Mouse (Mus musculus) hindbrain, embryonic 14.5 days (tissue): ENCODE results near the gene Plcl2. TPM values are rescaled to one million over a fixed set of nuclear protein-coding genes. Genes with fewer than 3 reads are reported as not detected.
"Not testable (repeated sequence)": the region's sequence is repeated elsewhere in the genome, so short reads cannot be mapped to it uniquely, and the experiment has no call there.

Source experiments
- ATAC-seq: fragments of 200-750 bp; cut with Nextera tagmentation; 2 replicates; pipeline ENCODE4 v1.8.0; 2017; ENCODE audit warnings: moderate number of reproducible peaks, mild to moderate bottlenecking, moderate TSS enrichment, moderate library complexity; ENCODE audit not compliant: low FRiP score
- DNase-seq: peaks from one replicate; pipeline ENCODE4 v3.0.0-alpha.2; 2015; ENCODE audit warnings: low spot score
- H3K27ac ChIP-seq: fragments of 300-500 bp; sonication (generic); 2 replicates; pipeline ENCODE4 v1.5.1; 2014; ENCODE audit warnings: mild to moderate bottlenecking, moderate library complexity
- H3K27me3 ChIP-seq: fragments of 300-500 bp; sonication (generic); 2 replicates; pipeline ENCODE4 v1.6.1; 2014; ENCODE audit warnings: mild to moderate bottlenecking, low read length, mixed read lengths; ENCODE audit not compliant: control insufficient read depth, insufficient read depth
- H3K36me3 ChIP-seq: fragments of 300-500 bp; sonication (generic); replicated peaks from 2 replicates; pipeline ENCODE4 v1.6.1; 2014; ENCODE audit not compliant: control insufficient read depth, insufficient read depth
- H3K4me1 ChIP-seq: fragments of 300-500 bp; sonication (generic); replicated peaks from 2 replicates; pipeline ENCODE4 v1.6.1; 2014; ENCODE audit warnings: antibody characterized with exemption, low read length, mixed read lengths; ENCODE audit not compliant: control insufficient read depth, insufficient read depth
- H3K4me2 ChIP-seq: fragments of 300-500 bp; sonication (generic); replicated peaks from 2 replicates; pipeline ENCODE4 v1.6.1; 2014; ENCODE audit warnings: mild to moderate bottlenecking, moderate library complexity
- H3K4me3 ChIP-seq: fragments of 300-500 bp; sonication (generic); replicated peaks from 2 replicates; pipeline ENCODE4 v1.5.1; 2014; ENCODE audit warnings: mild to moderate bottlenecking, low read length
- H3K9ac ChIP-seq: fragments of 300-500 bp; sonication (generic); 2 replicates; pipeline ENCODE4 v1.6.1; 2014
- H3K9me3 ChIP-seq: fragments of 300-500 bp; sonication (generic); 2 replicates; pipeline ENCODE4 v1.6.1; 2016; ENCODE audit warnings: low read length; ENCODE audit not compliant: control insufficient read depth
- WGBS: fragments of 180-500 bp; shearing (Covaris S2); extraction: QIAGEN DNeasy Blood & Tissue Kit; methylation state at CpG from one replicate; pipeline ENCODE4 v1.1.7; 2014; 5-methylcytosine and 5-hydroxymethylcytosine counted together
- polyA plus RNA-seq: library from polyadenylated mRNA; unstranded; fragments of >200 nt; fragmentation: Nextera tagmentation; extraction: Ambion mirVana; gene quantifications from 2 replicates; pipeline ENCODE4 v1.2.1, GENCODE M21; 2014

The Plcl2 gene
- polyA plus RNA-seq, 1 experiment from 2014 or later, result 14.6 TPM

DNA sequence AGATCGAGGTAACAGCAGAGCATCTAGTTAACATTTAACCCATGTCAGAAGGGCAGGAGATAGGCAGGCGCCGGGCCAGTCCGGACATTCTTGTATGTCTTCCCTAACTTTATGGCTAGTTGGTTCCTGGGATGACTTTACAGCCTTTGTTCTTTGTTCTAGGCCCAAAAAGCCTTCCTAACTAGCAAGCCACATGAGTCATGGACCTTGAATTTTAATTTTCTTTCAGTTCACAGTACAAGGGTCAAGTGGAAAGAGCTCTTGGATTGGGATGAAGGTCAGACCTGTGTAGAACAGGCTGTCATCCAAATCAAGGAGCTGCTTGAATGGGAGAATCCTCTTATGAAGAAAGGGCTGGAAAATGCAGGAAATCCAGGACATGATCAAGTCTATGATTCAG is 138.9 kb downstream of the Plcl2 start:
- not testable (repeated sequence) for H3K36me3 ChIP-seq, ATAC-seq, H3K9ac ChIP-seq, H3K27me3 ChIP-seq, H3K27ac ChIP-seq, H3K9me3 ChIP-seq, H3K4me3 ChIP-seq, H3K4me2 ChIP-seq, DNase-seq
- H3K4me1 ChIP-seq, result peaks cover 10% of the 10 kb centered on the region
- 97% methylated on average over 4 of the region's 4 CpGs for WGBS

DNA sequence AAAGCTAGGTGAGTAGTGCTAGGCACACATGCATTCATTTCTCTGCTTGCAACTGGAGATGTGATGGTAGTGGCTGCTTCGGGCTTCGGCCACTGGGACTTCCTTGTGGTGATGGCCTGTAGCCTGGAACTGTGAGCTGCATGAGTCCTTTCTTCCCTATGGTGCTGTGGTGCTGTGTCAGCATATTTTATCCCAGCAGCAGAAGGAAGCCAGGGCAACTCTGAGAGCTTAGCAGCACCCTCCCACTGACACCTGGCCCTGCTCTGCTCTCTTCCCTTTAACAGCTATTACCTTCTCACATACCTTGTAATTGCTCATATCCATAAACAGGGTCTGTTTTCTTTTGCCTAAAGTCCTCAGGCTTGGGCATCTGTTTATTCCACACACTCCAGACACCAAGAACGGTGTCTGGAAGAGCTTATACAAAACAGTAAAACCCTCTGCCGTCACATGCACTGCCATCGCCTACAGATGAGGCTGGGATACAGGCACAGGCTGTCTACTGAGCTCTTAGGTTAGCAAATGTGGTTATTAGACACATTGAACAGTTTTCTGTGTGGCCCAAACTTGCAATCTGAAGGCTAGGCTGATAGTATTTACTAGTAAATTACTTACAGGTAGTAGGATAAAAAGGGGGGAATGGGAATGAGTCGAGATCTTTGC is 139.7 kb downstream of the Plcl2 start:
- DNase-seq (no peak), ATAC-seq (no peak)
- H3K9ac ChIP-seq, result no peak overlapping the region
- 96% methylated on average over 6 of the region's 6 CpGs for WGBS
- H3K4me1 ChIP-seq, result peaks cover 4% of the 10 kb centered on the region
- H3K27me3 ChIP-seq, result no peaks in the 10 kb centered on the region
- H3K36me3 ChIP-seq, result no peaks in the 10 kb centered on the region
- no peak overlapping the region for H3K4me3 ChIP-seq
- no peak overlapping the region for H3K27ac ChIP-seq
- H3K4me2 ChIP-seq, result no peak overlapping the region
- 0 out of 2 replicates have a peak, but pooled peaks cover 4% of the 10 kb centered on the region for H3K9me3 ChIP-seq

DNA sequence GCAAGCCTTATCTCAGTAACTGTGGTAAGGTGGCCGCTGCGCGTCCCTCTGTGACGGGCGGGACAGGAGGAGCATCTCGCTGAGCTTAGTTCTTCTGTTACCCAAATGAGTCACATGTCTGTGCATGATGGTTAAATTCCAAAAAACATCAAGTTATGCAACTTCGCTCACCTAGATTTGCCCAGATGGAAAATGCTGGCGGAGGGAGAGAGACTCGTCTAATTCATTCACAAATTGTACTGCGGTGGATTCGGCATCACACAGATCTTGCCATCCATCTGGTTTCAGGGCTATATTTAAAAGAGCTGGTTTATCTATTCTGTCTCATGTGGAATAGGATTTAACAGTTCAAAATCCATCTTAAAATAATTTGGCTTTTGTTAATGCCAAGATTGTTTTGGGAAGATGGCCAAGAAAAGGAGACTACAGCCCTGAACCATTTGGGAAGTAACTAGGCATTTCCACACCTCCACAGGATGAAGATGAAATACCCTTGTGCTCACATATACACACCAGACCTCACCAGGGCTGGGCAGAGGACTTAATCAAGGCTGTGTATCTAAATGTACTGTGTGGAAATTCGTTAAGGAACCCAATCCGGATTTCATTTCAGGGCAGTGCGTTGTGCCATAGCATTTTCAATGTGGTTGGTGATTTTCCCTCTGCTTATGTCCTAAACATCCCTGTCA is 141.5 kb downstream of the Plcl2 start:
- H3K9me3 ChIP-seq, result 0 out of 2 replicates have a peak, but pooled peaks cover 4% of the 10 kb centered on the region
- ATAC-seq, result no peak
- no peaks in the 10 kb centered on the region for H3K36me3 ChIP-seq
- DNase-seq, result no peak
- no peak overlapping the region for H3K9ac ChIP-seq
- H3K27me3 ChIP-seq, result no peaks in the 10 kb centered on the region
- no peak overlapping the region for H3K4me2 ChIP-seq
- 0 out of 2 replicates have a peak, but pooled peaks cover 4% of the 10 kb centered on the region for H3K4me1 ChIP-seq
- H3K4me3 ChIP-seq, result no peak overlapping the region
- H3K27ac ChIP-seq, result no peak overlapping the region
- WGBS, result 94% methylated on average over 14 of the region's 14 CpGs

DNA sequence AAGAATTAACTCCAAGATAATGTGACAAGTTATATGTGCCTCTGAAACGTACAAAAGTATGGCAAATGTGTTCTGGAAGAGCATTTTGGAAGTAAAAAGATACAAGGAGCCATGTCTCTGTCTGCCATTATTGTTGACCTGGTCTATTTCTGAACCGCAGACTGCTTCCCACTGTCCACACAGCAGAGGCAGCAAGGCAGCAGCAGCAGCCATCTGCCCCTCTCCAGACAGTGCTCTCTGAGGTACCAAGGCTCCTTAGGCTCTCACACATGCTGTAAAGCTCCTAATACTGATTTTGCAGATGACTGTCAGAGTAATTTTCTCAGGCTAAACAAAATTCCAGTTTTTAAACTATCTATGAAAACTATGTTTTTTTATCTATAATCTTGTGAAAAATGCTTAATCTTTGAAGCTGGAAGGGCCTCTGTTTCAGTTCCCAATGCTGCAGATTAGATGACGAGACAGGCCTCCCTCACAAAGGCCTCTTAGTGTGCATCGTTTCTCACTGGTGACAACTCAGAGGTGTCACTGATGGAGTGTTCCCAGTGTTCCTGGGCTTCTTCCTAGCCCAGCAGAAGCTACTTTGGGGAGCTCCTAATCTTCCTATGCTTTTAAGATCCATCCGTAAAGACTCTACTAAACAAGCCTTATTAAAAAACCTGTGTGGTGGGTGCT is 145.7 kb downstream of the Plcl2 start:
- no peak overlapping the region for H3K4me2 ChIP-seq
- WGBS, result 57% methylated on average over 5 of the region's 5 CpGs
- no peak for ATAC-seq

DNA sequence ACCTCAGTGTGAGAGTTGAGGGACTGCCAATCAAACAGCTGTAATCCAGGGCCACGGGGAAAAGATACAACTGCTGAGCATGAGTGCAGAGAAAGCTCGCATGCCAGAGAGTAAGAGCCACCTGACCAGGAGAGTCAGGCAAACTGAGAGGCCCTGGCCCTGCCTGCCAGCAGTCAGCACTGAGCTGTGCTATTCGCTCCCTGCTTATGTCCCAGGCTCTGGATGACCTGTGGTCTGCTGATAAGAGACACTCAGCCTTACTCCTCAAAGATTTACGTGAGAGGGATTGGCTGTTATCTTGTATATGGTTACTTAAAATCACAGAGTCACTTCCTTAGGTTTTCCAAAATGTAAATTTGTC is 146.2 kb downstream of the Plcl2 start:
- no peak overlapping the region for H3K27ac ChIP-seq
- no peak overlapping the region for H3K4me3 ChIP-seq
- no peaks in the 10 kb centered on the region for H3K36me3 ChIP-seq
- no peaks in the 10 kb centered on the region for H3K27me3 ChIP-seq
- 71% methylated on average over 4 of the region's 4 CpGs for WGBS
- H3K9me3 ChIP-seq, result no peaks in the 10 kb centered on the region
- DNase-seq (no peak), ATAC-seq (no peak)
- peaks cover 4% of the 10 kb centered on the region; the same call in 1 of the 2 replicates for H3K4me1 ChIP-seq
- no peak overlapping the region for H3K9ac ChIP-seq
- H3K4me2 ChIP-seq, result no peak overlapping the region

More for the DNA sequence above, 145.7 kb downstream of the Plcl2 start:
- H3K27me3 ChIP-seq, result no peaks in the 10 kb centered on the region
- H3K27ac ChIP-seq, result no peak overlapping the region
- H3K9ac ChIP-seq, result no peak overlapping the region
- no peaks in the 10 kb centered on the region for H3K9me3 ChIP-seq
- DNase-seq, result no peak
- no peak overlapping the region for H3K4me3 ChIP-seq
- H3K4me1 ChIP-seq, result peaks cover 4% of the 10 kb centered on the region; the same call in 1 of the 2 replicates
- H3K36me3 ChIP-seq, result no peaks in the 10 kb centered on the region

DNA sequence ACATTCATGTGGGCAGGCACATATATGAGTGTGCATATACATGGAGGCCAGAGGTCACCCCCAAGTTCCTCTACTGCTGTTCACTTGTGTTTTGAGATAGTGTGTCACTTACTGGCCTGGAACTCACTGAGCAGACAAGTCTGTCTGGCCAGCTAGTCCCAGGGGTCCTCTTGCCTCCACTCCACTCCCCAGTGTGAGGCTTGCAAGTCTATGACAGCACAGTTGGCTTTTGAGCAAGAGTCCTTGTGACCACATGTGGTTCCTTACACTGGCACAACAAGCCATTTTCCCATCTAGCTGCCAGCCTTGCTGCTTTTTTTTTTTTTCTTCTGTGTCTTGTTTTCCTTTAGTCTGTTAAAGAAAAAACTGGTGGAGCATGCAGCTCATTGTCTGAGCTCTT is 148.1 kb downstream of the Plcl2 start:
- Histone ChIP-seq H3K36me3 (no peaks in the 10 kb centered on the region), H3K9ac (no peak overlapping the region), H3K4me3 (no peak overlapping the region), H3K4me1 (peaks cover 4% of the 10 kb centered on the region; the same call in 1 of the 2 replicates), H3K4me2 (no peak overlapping the region), H3K9me3 (no peaks in the 10 kb centered on the region), H3K27me3 (no peaks in the 10 kb centered on the region), H3K27ac (no peak overlapping the region)
- DNase-seq (no peak), ATAC-seq (no peak)

DNA sequence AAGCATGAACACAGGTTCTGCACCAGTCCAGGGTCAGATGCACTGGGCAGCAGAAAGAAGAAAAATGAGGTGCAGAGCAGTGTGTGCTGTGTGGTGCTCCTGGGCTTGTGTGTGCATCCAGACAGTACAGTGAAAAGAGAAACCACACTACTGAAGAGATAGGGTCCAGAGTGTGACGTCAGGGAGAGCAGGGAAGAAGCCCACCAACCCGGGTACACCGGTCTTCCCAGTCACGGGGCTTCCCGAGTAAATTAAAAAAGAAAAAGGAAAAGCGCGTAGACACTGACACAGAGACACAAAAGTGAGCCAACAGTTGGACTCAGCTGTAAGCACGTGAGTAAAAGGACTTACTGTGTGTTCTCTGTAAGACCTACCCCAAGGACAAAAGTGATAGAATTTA is 149.7 kb downstream of the Plcl2 start:
- DNase-seq (no peak), ATAC-seq (no peak)
- Histone ChIP-seq H3K27me3 (no peaks in the 10 kb centered on the region), H3K36me3 (no peaks in the 10 kb centered on the region), H3K4me3 (no peak overlapping the region), H3K27ac (no peak overlapping the region), H3K9me3 (no peaks in the 10 kb centered on the region), H3K4me1 (peaks cover 4% of the 10 kb centered on the region; the same call in 1 of the 2 replicates), H3K4me2 (no peak overlapping the region), H3K9ac (no peak overlapping the region)
- WGBS, result 94% methylated on average over 8 of the region's 8 CpGs

DNA sequence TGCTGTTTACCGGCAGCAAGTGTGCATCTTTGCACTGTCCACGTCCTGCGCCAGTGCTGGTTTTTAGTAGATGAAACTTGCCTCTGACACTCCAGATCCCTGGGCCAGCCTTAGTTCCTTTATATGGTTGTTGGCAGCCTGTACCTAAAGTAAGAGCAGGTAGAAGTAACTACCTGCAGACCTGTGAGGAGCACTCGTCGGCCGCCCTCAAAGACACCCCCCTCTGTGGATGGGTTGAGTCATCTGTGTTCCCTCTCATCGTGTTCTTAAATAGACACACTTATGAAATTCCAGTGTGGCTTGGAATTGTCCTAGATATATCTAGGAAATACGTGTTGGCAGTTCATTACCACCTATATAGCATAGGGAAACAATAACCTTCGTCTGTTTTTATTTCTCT is 158.4 kb downstream of the Plcl2 start:
- no peak for ATAC-seq
- no peak for DNase-seq
- 94% methylated on average over 9 of the region's 9 CpGs for WGBS
- no peaks in the 10 kb centered on the region for H3K9me3 ChIP-seq
- H3K9ac ChIP-seq, result no peak overlapping the region
- no peaks in the 10 kb centered on the region for H3K4me1 ChIP-seq
- H3K36me3 ChIP-seq, result no peaks in the 10 kb centered on the region
- no peak overlapping the region for H3K4me2 ChIP-seq
- no peaks in the 10 kb centered on the region for H3K27me3 ChIP-seq
- no peak overlapping the region for H3K27ac ChIP-seq
- H3K4me3 ChIP-seq, result no peak overlapping the region

DNA sequence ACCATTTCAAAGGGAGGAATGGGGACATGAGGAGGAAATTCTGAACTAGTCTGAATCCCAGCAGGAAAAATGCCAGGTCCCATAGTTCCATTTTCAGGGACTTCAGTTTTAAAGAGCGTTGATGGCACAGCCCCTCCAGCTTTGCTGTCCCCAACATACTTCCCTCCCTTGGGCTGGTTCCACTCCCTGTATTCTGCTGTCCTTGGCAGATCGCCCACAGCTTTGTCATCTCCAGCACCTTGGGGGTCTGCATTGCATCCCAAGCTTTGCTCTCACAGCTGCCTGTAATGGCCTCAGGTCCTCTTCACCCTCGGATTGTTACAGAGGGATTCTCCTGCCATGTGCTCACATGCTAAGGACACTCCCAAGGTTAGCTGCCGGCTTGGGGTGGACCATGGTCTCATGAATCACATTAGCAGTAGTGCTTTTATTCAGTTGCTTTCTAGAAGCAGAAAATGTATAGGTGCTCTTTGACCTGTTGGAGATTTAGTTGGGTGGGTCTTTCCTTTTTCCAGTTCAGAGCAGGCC is 159.5 kb downstream of the Plcl2 start:
- no peak overlapping the region for H3K27ac ChIP-seq
- H3K36me3 ChIP-seq, result no peaks in the 10 kb centered on the region
- H3K4me3 ChIP-seq, result no peak overlapping the region
- no peaks in the 10 kb centered on the region for H3K4me1 ChIP-seq
- no peaks in the 10 kb centered on the region for H3K27me3 ChIP-seq
- ATAC-seq (no peak), DNase-seq (no peak)
- 74% methylated on average over 4 of the region's 4 CpGs for WGBS
- no peak overlapping the region for H3K4me2 ChIP-seq
- no peak overlapping the region for H3K9ac ChIP-seq
- no peaks in the 10 kb centered on the region for H3K9me3 ChIP-seq
